ENCODE assay signal across 8 mouse cellular contexts in the genomic region with DNA sequence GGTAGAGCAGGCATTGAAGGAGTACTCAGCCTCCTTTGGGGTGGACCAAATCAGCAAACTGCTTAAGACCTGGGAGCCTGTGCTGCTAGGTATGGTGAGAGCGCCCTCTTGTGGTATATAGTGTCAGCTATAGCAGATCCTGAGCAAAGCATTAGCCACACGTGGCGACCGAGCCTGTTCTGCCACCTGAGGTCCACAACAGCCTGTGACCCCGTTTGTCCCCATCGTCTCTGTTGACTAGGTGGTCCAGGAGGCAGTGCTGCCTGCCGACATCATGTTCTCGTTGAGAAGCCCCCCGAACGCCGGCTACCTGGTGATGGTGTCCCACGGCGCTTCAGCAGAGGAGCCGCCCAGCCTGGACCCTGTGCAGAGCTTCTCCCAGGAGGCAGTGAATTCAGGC. TPM values are rescaled to one million over a fixed set of nuclear protein-coding genes. Genes with fewer than 3 reads are reported as not detected.
DNase-seq lines count a peak whose midpoint lies in the region; ATAC-seq and TF ChIP-seq lines count a peak whose summit lies in the region.

No protein-coding gene starts in this region.

- H3K4me2 ChIP-seq in intestine, postnatal 0 days (replicated peaks; ENCODE audit: low read depth) = peak overlapping the region; percentile 38; the same call in 1 of the 2 replicates

- H3K4me1 ChIP-seq in intestine, postnatal 0 days (replicated peaks; ENCODE audit: control insufficient read depth, insufficient read depth, low read length) = no peaks in the 10 kb centered on the region

- TF ChIP-seq CTCF in gastrocnemius, adult 2 months (IDR thresholded peaks at IDR 0.05) = peak; percentile 92
- peak; percentile 96 for TF ChIP-seq CTCF in intestine, postnatal 0 days (IDR thresholded peaks at IDR 0.05; ENCODE audit: low read depth)

- WGBS in intestine, postnatal 0 days = 16% methylated on average over 14 of the region's 14 CpGs

- H3K4me3 ChIP-seq in gastrocnemius, adult 2 months = no peak overlapping the region
- H3K4me3 ChIP-seq in intestine, postnatal 0 days (ENCODE audit: low read depth, low read length) = no peak overlapping the region

- no peak overlapping the region for H3K27ac ChIP-seq in gastrocnemius, adult 2 months
- H3K27ac ChIP-seq in intestine, postnatal 0 days (ENCODE audit: low read depth, low read length) = no peak overlapping the region

- H3K9ac ChIP-seq in intestine, postnatal 0 days (ENCODE audit: low read depth, low read length) = no peak overlapping the region

- intact Hi-C loops in heart, postnatal 25 days (cut with DNase I) = loop anchor here (1.0 to 5.0 kb wide), 7 partner anchors 25 to 332 kb away; a partner anchor contains a TSS
- intact Hi-C loops in gastrocnemius, adult 2 months (cut with DNase I) = loop anchor here (1.0 to 5.0 kb wide), 5 partner anchors 37 to 332 kb away; a partner anchor contains a TSS
- intact Hi-C loops in left cerebral cortex, postnatal 14 days (cut with DNase I) = loop anchor here (5.0 to 10.0 kb wide), 3 partner anchors 43 to 335 kb away; a partner anchor contains a TSS

- H3K27me3 ChIP-seq in intestine, postnatal 0 days (replicated peaks; ENCODE audit: control insufficient read depth, insufficient read depth, low read length) = peaks cover 6% of the 10 kb centered on the region; the same call in 1 of the 2 replicates

- peak; percentile 77 to 87 for DNase-seq in heart, adult 18-20 months
- DNase-seq in heart, postnatal 25 days (ENCODE audit: low spot score) = no peak
- peak; percentile 61 to 74 for DNase-seq in cerebellum, postnatal 36 days
- DNase-seq in gastrocnemius, adult 2 months = peak; percentile 76
- DNase-seq in left cerebral cortex, postnatal 14 days (ENCODE audit: low spot score in 2 of 2) = peak; percentile 89 to 94
- DNase-seq in skeletal muscle tissue, adult 2 months (ENCODE audit: low read depth, low spot score) = peak; percentile 85

- peaks cover 21% of the 10 kb centered on the region; the same call in 1 of the 2 replicates for H3K36me3 ChIP-seq in intestine, postnatal 0 days (ENCODE audit: control insufficient read depth, insufficient read depth)

- ATAC-seq in intestine, postnatal 0 days = peak; percentile 62
- ATAC-seq in megakaryocyte-erythroid progenitor cell, adult 5-6 weeks (replicated peaks; ENCODE audit: low FRiP score, low TSS enrichment, poor library complexity, severe bottlenecking) = peak; percentile 76

- no peaks in the 10 kb centered on the region for H3K9me3 ChIP-seq in intestine, postnatal 0 days (ENCODE audit: control insufficient read depth)

RNA-seq across cellular contexts. Expression of a gene that starts 25.0 kb away (rescaled TPM):
- 10 to 100 TPM in 1 of 2 experiments, 1 to 10 TPM in 1; 9.9 to 11.5 TPM for total RNA-seq in heart, adult 18-20 months (2021)
- 10 to 100 TPM; 15.2 to 20.4 TPM for total RNA-seq in heart, postnatal 25 days (2021)
- 1 to 10 TPM; 5.7 to 6.0 TPM for total RNA-seq in gastrocnemius, adult 2 months (2021)
- polyA plus RNA-seq in intestine, postnatal 0 days (2015; fragmentation: Nextera tagmentation; extraction: Ambion mirVana) = 8.2 and 8.5 TPM in 2 replicates
- 10 to 100 TPM; 21.4 to 25.0 TPM for total RNA-seq in left cerebral cortex, postnatal 14 days (2021)
- not detected in 2 replicates for total RNA-seq in megakaryocyte-erythroid progenitor cell, adult 5-6 weeks (2014; fragmentation: Nextera tagmentation)
- not detected in 2 replicates for total RNA-seq in megakaryocyte-erythroid progenitor cell, adult 5-6 weeks (2017)

RNA-seq across cellular contexts. Expression of a gene that starts 25.3 kb away (rescaled TPM):
- not detected for total RNA-seq in heart, adult 18-20 months (2021)
- total RNA-seq in heart, postnatal 25 days (2021) = not detected
- total RNA-seq in gastrocnemius, adult 2 months (2021) = under 1 TPM in 1 of 2 experiments, not detected in 1; 0.22 TPM
- polyA plus RNA-seq in intestine, postnatal 0 days (2015; fragmentation: Nextera tagmentation; extraction: Ambion mirVana) = 0.70 and 0.97 TPM in 2 replicates
- total RNA-seq in left cerebral cortex, postnatal 14 days (2021) = not detected
- not detected in 2 replicates for total RNA-seq in megakaryocyte-erythroid progenitor cell, adult 5-6 weeks (2014; fragmentation: Nextera tagmentation)
- total RNA-seq in megakaryocyte-erythroid progenitor cell, adult 5-6 weeks (2017) = not detected in 2 replicates

RNA-seq across cellular contexts. Expression of a gene that starts 38.4 kb away (rescaled TPM):
- 1 to 10 TPM; 7.0 to 8.2 TPM for total RNA-seq in heart, adult 18-20 months (2021)
- total RNA-seq in heart, postnatal 25 days (2021) = 10 to 100 TPM in 1 of 2 experiments, 1 to 10 TPM in 1; 8.9 to 12.5 TPM
- 1 to 10 TPM; 4.3 to 4.7 TPM for total RNA-seq in gastrocnemius, adult 2 months (2021)
- polyA plus RNA-seq in intestine, postnatal 0 days (2015; fragmentation: Nextera tagmentation; extraction: Ambion mirVana) = 2.0 and 2.5 TPM in 2 replicates
- 1 to 10 TPM; 4.6 to 5.2 TPM for total RNA-seq in left cerebral cortex, postnatal 14 days (2021)
- total RNA-seq in megakaryocyte-erythroid progenitor cell, adult 5-6 weeks (2014; fragmentation: Nextera tagmentation) = 2.3 and 2.8 TPM in 2 replicates
- 1.9 and 3.4 TPM in 2 replicates for total RNA-seq in megakaryocyte-erythroid progenitor cell, adult 5-6 weeks (2017)

RNA-seq across cellular contexts. Expression of a gene that starts 47.5 kb away (rescaled TPM):
- 10 to 100 TPM; 55.8 to 58.3 TPM for total RNA-seq in heart, adult 18-20 months (2021)
- total RNA-seq in heart, postnatal 25 days (2021) = 10 to 100 TPM; 53.2 to 54.8 TPM
- total RNA-seq in gastrocnemius, adult 2 months (2021) = 10 to 100 TPM; 49.1 to 51.4 TPM
- polyA plus RNA-seq in intestine, postnatal 0 days (2015; fragmentation: Nextera tagmentation; extraction: Ambion mirVana) = 58.4 and 59.8 TPM in 2 replicates
- 10 to 100 TPM; 50.6 to 51.1 TPM for total RNA-seq in left cerebral cortex, postnatal 14 days (2021)
- total RNA-seq in megakaryocyte-erythroid progenitor cell, adult 5-6 weeks (2014; fragmentation: Nextera tagmentation) = 118 and 148 TPM in 2 replicates
- total RNA-seq in megakaryocyte-erythroid progenitor cell, adult 5-6 weeks (2017) = 108 and 128 TPM in 2 replicates

Comparison
In these comparisons a context has a peak if more than half of its experiments do, and no peak if none do; other contexts are left out.
1. RNA of a gene that starts 25.0 kb away (total RNA-seq): 21.4 to 25.0 TPM in left cerebral cortex, postnatal 14 days, 15.2 to 20.4 TPM in heart, postnatal 25 days, 9.9 to 11.5 TPM in heart, adult 18-20 months and 5.7 to 6.0 TPM in gastrocnemius, adult 2 months; not detected in megakaryocyte-erythroid progenitor cell, adult 5-6 weeks; every median in the first group is over 4 times any median in the second.